Mouse (Mus musculus) brain, embryonic 14.5 days (tissue): ENCODE data around the gene Leng9.

Experiments used
- CTCF ChIP-seq: fragments of 200-500 bp; IDR thresholded peaks from 2 replicates; pipeline ENCODE4 v1.5.1; 2012; ENCODE audit warnings: inconsistent platforms, mild to moderate bottlenecking, moderate library complexity, borderline replicate concordance; ENCODE audit not compliant: insufficient read depth, insufficient read length; ENCODE audit errors: extremely low read depth
- POLR2A ChIP-seq: fragments of 200-500 bp; IDR thresholded peaks from 2 replicates; pipeline ENCODE4 v1.6.1; 2012; ENCODE audit warnings: mild to moderate bottlenecking, inconsistent platforms, borderline replicate concordance; ENCODE audit not compliant: poor library complexity, insufficient read depth, insufficient read length, severe bottlenecking; ENCODE audit errors: extremely low read depth

GRCm38 (mm10) chr7:4122783-4123182 is 27.4 kb downstream of the Leng9 start:
- no peak for TF ChIP-seq CTCF
- TF ChIP-seq POLR2A = no peak
